Mouse (Mus musculus) layer of hippocampus, adult 18-20 months (tissue): ENCODE measurements around the gene Vcl. TPM values are rescaled to one million over a fixed set of nuclear protein-coding genes. Genes with fewer than 3 reads are reported as not detected.
A peak's percentile ranks its signal among the peaks of the same experiment; 100 is the strongest.

Experiments used
- DNase-seq, 2 experiments: peaks; one replicate each; pipeline ENCODE4 v3.0.0; 2022; ENCODE audit warnings: low spot score in 2 of 2
- long read RNA-seq: library from polyadenylated mRNA; stranded (forward); transcript quantifications from one replicate; pipeline ENCODE4 v2.0.0, GENCODE M21; 2021
- total RNA-seq, 2 experiments: library from RNA; stranded (reverse); gene quantifications; 2 replicates each; pipeline ENCODE4 v1.2.3; 2021

Gene Vcl
- total RNA-seq = 10 to 100 TPM; 28.2 to 32.5 TPM
- long read RNA-seq, full-length matches to known transcripts = 20 of 30 reads
- long read RNA-seq, partial matches to known transcripts = 10 of 30 reads
- long read RNA-seq, other reads (novel, unspliced or antisense) = 0 of 30 reads

- DNase-seq = peak; percentile 98 to 99
Measured at GRCm38 (mm10) chr14:20928848-20929745, at the start of gene Vcl. Gene Vcl, plus strand, starts transcription at chr14:20929398.

- DNase-seq = no peak
Measured at GRCm38 (mm10) chr14:20884691-20885090, 44.5 kb upstream of the Vcl start.

- no peak for DNase-seq
Measured at GRCm38 (mm10) chr14:20885091-20885888, 43.9 kb upstream of the Vcl start.

- DNase-seq = peak in 1 of 2 experiments; percentile 53
Measured at GRCm38 (mm10) chr14:20886266-20886665, 42.9 kb upstream of the Vcl start.

GRCm38 (mm10) chr14:20887541-20888085 is 41.6 kb upstream of the Vcl start:
- no peak for DNase-seq

GRCm38 (mm10) chr14:20891941-20892402 is 37.2 kb upstream of the Vcl start:
- peak; percentile 47 to 71 for DNase-seq

- no peak for DNase-seq
Measured at GRCm38 (mm10) chr14:20893815-20894214, 35.4 kb upstream of the Vcl start.

GRCm38 (mm10) chr14:20901267-20901666 is 27.9 kb upstream of the Vcl start:
- no peak for DNase-seq

GRCm38 (mm10) chr14:20903137-20903536 is 26.1 kb upstream of the Vcl start:
- DNase-seq = no peak

GRCm38 (mm10) chr14:20911811-20912210 is 17.4 kb upstream of the Vcl start:
- no peak for DNase-seq

- DNase-seq = peak; percentile 72 to 83
Measured at GRCm38 (mm10) chr14:20914415-20914814, 14.8 kb upstream of the Vcl start.

- no peak for DNase-seq
Measured at GRCm38 (mm10) chr14:20916625-20917612, 12.3 kb upstream of the Vcl start.

- no peak for DNase-seq
Measured at GRCm38 (mm10) chr14:20924071-20924789, 5.0 kb upstream of the Vcl start.

- DNase-seq = no peak
Measured at GRCm38 (mm10) chr14:20927470-20928307, 1.5 kb upstream of the Vcl start.

- DNase-seq = no peak
Measured at GRCm38 (mm10) chr14:20928308-20928685, 901 bp upstream of the Vcl start.

GRCm38 (mm10) chr14:20929814-20930434 is 726 bp downstream of the Vcl start:
- peak in 1 of 2 experiments; percentile 42 for DNase-seq

- DNase-seq = no peak
Measured at GRCm38 (mm10) chr14:20930481-20931391, 1.5 kb downstream of the Vcl start.
